Mouse (Mus musculus) WW6 (cell line): ENCODE measurements at regions not wholly inside any gene's neighbourhood (a gene's known extent, or its start where the extent isn't known, plus 50 kb on each side); places are given as distances from the start of the nearest gene placed in this dataset.
A peak's percentile ranks its signal among the peaks of the same experiment; 100 is the strongest.

Source experiments
- DNase-seq: peaks from one replicate; pipeline ENCODE4 v3.0.0-alpha.2; 2013; ENCODE audit warnings: low read depth, low spot score

DNA sequence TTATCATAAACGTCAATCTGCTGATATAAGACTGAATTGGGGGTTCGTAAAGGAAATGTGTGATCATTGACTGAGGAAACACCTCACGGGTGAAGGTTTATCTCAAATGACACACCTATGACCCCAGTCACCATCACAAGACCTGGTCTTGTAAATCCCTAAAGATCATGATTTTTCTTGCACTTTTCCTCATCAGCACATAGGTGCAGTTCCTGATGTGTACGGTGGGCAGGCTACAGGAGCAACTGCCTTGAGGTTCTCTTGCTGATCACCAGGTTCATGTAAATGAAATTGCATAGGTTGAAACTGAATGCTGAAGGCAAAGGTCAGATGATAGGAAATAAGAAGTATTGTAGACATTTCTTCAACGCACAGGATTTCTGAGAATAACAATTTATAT is 277.1 kb downstream of the Rnf152 start:
- DNase-seq = no peak

- no peak for DNase-seq
Measured at GRCm38 (mm10) chr1:105075728-105076127, 280.8 kb downstream of the Rnf152 start.

- no peak for DNase-seq
Measured at GRCm38 (mm10) chr1:105074326-105074725, 282.2 kb downstream of the Rnf152 start.

DNA sequence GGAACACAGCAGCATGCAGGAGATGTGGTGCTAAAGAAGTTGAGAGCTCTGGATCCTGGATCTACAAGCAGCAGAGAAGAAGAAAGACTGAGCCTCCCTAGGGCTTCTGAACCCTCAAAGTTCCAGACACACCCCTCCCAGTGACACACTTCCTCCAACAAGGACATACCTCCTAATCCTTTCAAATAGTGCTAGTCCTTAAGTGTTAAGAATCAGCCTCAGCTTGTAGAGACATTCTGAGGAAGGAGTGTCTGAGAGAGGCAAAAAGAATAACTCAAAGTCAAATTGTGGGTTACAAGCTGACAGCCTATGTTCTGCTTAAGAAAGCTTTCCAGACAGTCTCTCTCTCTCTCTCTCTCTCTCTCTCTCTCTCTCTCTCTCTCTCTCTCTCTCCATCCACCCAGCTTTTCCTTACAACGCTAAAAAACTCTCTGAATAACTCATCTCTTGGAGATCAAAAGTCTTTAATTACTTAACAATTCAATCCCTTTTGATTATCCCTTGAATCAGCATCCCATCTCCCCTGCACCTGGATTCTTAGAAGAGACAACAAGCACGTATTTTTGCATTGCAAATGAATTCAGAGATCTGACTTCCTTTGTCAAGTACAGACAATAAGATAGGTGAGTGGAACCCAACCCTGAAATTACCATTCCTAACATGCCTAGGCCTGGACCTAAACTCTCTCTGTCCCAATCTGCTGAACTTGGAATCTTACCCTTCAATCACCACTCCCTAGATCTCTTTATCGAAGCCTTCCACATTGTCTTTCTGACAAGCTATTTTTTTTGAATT is 285.7 kb downstream of the Rnf152 start:
- peak; percentile 22 for DNase-seq

GRCm38 (mm10) chr1:105067902-105068301 is 288.6 kb downstream of the Rnf152 start:
- no peak for DNase-seq

GRCm38 (mm10) chr1:105067049-105067795 is 289.3 kb downstream of the Rnf152 start:
- DNase-seq = no peak

DNA sequence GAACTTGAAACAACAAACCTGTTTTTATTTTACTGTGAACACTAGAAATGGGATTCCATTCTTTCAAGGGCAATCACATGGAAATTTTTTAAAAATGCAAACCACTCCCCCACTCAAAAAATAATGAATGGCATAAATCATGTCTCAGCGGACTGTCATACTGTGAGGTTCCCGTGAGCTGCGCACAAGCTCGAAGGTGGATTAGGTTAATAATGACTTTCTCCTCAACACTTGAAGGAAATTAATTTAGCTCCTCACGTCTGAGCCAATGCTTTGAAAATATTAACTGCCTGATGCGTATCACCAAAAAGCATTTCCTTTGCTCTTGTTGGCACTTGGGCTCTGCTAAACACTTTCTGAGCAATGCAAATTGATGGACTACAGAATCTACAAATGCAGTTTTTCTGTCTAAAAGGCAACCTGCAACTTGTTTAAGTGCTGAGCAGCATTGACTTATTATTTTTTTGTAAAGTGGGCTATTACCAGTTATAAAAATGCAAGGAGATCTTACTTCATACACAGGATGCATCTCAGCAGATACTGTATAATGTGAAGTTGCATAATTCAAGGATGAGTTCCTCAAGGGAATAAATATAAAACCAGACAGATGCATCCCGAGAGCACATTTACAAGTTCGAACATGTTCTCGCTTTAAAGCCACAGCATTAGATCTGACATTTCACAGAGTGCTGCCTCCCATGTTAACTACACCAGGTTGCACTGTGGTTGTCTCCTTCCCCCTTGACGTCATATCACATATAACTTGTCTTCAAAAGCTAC is 282.4 kb downstream of the Cdh20 start:
- no peak for DNase-seq
